Mouse (Mus musculus) lung, adult 10 weeks (tissue): ENCODE results near the gene Clasp1. TPM values are rescaled to one million over a fixed set of nuclear protein-coding genes. Genes with fewer than 3 reads are reported as not detected.

ENCODE experiments used
- polyA plus RNA-seq: library from polyadenylated mRNA; stranded (reverse); fragments of 350-450 nt; fragmentation: Illumina TruSeq; extraction: RNeasy Lipid Tissue Mini Kit (QIAGEN cat#74804); gene quantifications from one replicate; pipeline ENCODE4 v1.2.3, GENCODE M21; 2014; ENCODE audit warnings: low read depth, low replicate concordance; ENCODE audit not compliant: insufficient read depth

The Clasp1 gene
- polyA plus RNA-seq, result 7.7 TPM

DNA sequence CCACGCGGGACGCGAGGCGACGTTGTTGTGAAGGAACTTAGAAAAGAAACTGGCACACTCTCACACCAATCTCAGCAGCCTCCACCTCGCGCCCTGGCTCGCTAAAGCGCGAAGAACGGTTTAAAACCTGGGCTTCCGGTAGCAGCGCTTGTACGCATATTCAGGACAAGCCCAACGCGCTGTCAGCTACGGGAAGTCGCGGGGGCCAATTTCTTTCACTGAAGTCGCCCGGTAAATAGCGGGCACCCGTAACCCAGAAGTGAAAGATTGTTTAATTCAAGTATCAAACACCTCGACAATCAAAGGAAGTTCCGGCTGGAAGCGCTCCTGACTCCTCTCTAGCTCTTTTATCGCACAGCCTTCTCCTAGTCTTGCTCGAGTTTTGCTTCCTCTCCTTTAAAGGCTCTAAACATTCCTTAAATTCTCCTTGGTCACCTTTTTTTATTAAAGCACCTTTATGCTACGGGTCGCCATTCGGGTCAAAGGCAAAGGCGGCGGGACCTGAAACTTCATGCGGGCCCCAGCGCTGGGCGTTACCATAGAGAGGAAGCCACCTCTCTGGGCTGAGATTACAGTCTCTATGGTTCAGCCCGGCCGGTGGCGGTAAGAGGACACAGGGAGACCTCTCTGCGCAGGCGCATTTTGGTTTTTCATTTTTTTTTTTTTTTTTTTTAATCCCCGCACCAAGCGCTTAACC is at the start of gene Clasp1:
Gene Clasp1, plus strand, starts transcription at position 302 of the 697 bp plus-strand sequence.

DNA sequence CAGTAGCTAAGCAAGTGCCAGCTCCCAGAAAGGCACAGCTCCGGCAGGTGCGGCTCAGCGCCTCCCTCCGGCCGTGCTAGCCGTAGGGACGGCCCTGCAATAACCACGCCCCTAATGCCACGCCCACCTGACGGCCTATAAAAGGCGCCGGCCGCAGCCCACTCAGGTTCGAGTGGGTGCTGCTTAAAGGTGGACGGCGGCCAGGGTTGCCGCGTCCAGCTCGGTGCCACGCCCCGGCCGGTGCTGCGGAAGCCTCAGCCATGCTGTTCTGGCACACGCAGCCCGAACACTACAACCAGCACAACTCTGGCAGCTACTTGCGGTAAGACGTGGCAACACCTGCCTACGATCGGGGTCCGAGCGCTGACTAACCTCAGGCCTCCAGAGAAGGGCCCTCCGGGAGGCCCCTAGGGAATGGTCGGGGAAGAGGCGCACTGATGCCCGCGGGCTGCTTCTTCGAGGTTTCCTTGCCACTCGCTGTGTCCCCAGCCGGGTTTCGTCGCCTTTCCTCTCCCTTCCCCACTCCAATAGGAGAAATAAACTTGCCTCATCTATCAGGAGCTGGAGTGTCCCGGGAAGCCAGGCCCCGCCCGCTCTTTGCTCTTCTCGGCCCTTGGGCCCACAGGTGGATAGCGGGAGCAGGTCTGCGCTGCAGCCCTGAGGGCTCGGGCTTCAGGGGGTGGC is 239.1 kb downstream of the Clasp1 start, which contains the start of gene Tfcp2l1:
Gene Tfcp2l1, plus strand, starts transcription at position 165 of the 684 bp plus-strand sequence.

Other genes starting within 250 kb of the Clasp1 start
- not detected for gene Gm29106, start 212.5 kb upstream of the Clasp1 start, polyA plus RNA-seq
- 43.7 TPM for gene Tsn, start 77.3 kb upstream of the Clasp1 start, polyA plus RNA-seq
- gene Nifk, start 67.2 kb upstream of the Clasp1 start, polyA plus RNA-seq, result 19.9 TPM
- 5.3 TPM for gene Tfcp2l1, start 238.9 kb downstream of the Clasp1 start, polyA plus RNA-seq